Mouse (Mus musculus) hindbrain, embryonic 11.5 days (tissue): Measurements from ENCODE around the gene Svs2. TPM values are rescaled to one million over a fixed set of nuclear protein-coding genes. Genes with fewer than 3 reads are reported as not detected.

Experiments
- ATAC-seq: fragments of 200-750 bp; cut with Nextera tagmentation; 2 replicates; pipeline ENCODE4 v1.8.0; 2017; ENCODE audit warnings: mild to moderate bottlenecking, moderate TSS enrichment, moderate library complexity; ENCODE audit not compliant: low FRiP score
- DNase-seq: peaks from one replicate; pipeline ENCODE4 v3.0.0-alpha.2; 2015; ENCODE audit warnings: low spot score
- H3K27ac ChIP-seq: fragments of 300-500 bp; sonication (generic); 2 replicates; pipeline ENCODE4 v1.5.1; 2014; ENCODE audit warnings: mild to moderate bottlenecking, low read depth, low read length
- H3K27me3 ChIP-seq: fragments of 300-500 bp; sonication (generic); 2 replicates; pipeline ENCODE4 v1.6.1; 2014; ENCODE audit warnings: mild to moderate bottlenecking, low read length, moderate library complexity, mixed read lengths; ENCODE audit not compliant: control insufficient read depth, insufficient read depth
- H3K36me3 ChIP-seq: fragments of 300-500 bp; sonication (generic); 2 replicates; pipeline ENCODE4 v1.6.1; 2014; ENCODE audit warnings: mild to moderate bottlenecking, low read length, moderate library complexity, mixed read lengths; ENCODE audit not compliant: control insufficient read depth, insufficient read depth
- H3K4me1 ChIP-seq: fragments of 300-500 bp; sonication (generic); replicated peaks from 2 replicates; pipeline ENCODE4 v1.6.1; 2014; ENCODE audit warnings: low read length, mixed read lengths; ENCODE audit not compliant: control insufficient read depth, insufficient read depth
- H3K4me2 ChIP-seq: fragments of 300-500 bp; sonication (generic); replicated peaks from 2 replicates; pipeline ENCODE4 v1.6.1; 2014; ENCODE audit warnings: mild to moderate bottlenecking, low read depth, low read length
- H3K4me3 ChIP-seq: fragments of 300-500 bp; sonication (generic); 2 replicates; pipeline ENCODE4 v1.5.1; 2014; ENCODE audit warnings: low read depth, low read length
- H3K9ac ChIP-seq: fragments of 300-500 bp; sonication (generic); 2 replicates; pipeline ENCODE4 v1.6.1; 2014; ENCODE audit warnings: low read depth, low read length
- H3K9me3 ChIP-seq: fragments of 300-500 bp; sonication (generic); 2 replicates; pipeline ENCODE4 v1.6.1; 2016; ENCODE audit warnings: low read length; ENCODE audit not compliant: control insufficient read depth
- WGBS: fragments of 180-500 bp; shearing (Covaris S2); extraction: QIAGEN DNeasy Blood & Tissue Kit; methylation state at CpG from one replicate; pipeline ENCODE4 v1.1.7; 2014; 5-methylcytosine and 5-hydroxymethylcytosine counted together
- polyA plus RNA-seq: library from polyadenylated mRNA; unstranded; fragments of >200 nt; fragmentation: Nextera tagmentation; extraction: Ambion mirVana; gene quantifications from 2 replicates; pipeline ENCODE4 v1.2.1, GENCODE M21; 2014

Gene Svs2
- polyA plus RNA-seq, 1 experiment from 2014 or later = not detected

DNA sequence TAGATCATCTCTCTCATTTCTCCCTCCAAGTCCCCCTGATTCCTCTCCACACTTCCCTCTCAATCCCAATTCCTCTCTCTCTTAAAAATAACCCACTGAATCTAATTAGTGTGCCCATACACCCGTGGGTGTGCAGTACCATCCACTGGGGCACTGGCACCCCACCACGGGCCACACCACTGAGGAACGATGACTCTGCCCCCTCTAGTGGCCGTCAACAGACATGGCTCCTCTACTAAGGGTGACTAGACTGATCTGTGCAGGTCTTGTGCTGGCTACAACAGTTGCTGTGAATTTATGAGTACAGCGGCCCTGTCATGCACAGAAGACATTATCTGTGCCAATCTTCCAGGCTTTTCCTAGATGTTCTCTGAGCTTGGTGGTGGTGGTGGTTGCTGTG, 49.5 kb downstream of the Svs2 start:
- Histone ChIP-seq H3K4me3 (no peak overlapping the region), H3K9me3 (no peaks in the 10 kb centered on the region), H3K36me3 (no peaks in the 10 kb centered on the region), H3K9ac (no peak overlapping the region), H3K4me2 (no peak overlapping the region), H3K27me3 (no peaks in the 10 kb centered on the region), H3K27ac (no peak overlapping the region), H3K4me1 (no peaks in the 10 kb centered on the region)
- ATAC-seq = no peak
- WGBS = 38% methylated on average over 5 of the region's 5 CpGs
- DNase-seq = peak; percentile 32

Other genes with a start within 250 kb of the Svs2 start
- 327 and 328 TPM in 2 replicates for gene Ywhab, start 243.5 kb downstream of the Svs2 start, polyA plus RNA-seq
- gene Pabpc1l, start 213.0 kb downstream of the Svs2 start, polyA plus RNA-seq = 0.62 and 1.2 TPM in 2 replicates
- 32.7 and 41.1 TPM in 2 replicates for gene Stk4, start 168.1 kb downstream of the Svs2 start, polyA plus RNA-seq
- gene Tomm34, start 167.3 kb downstream of the Svs2 start, polyA plus RNA-seq = 50.0 and 54.6 TPM in 2 replicates
- 0.28 TPM in 1 of 2 replicates, not detected in the other for gene Kcns1, start 67.4 kb downstream of the Svs2 start, polyA plus RNA-seq
- gene Wfdc5, start 55.7 kb downstream of the Svs2 start, polyA plus RNA-seq = not detected in 2 replicates
- not detected in 2 replicates for gene Wfdc12, start 47.9 kb downstream of the Svs2 start, polyA plus RNA-seq
- not detected in 2 replicates for gene Wfdc15a, start 38.3 kb downstream of the Svs2 start, polyA plus RNA-seq
- gene Wfdc15b, start 16.8 kb downstream of the Svs2 start, polyA plus RNA-seq = not detected in 2 replicates
- gene Svs3b, start 18.2 kb upstream of the Svs2 start, polyA plus RNA-seq = not detected in 2 replicates
- not detected in 2 replicates for gene Svs4, start 40.0 kb upstream of the Svs2 start, polyA plus RNA-seq
- gene Svs3a, start 50.8 kb upstream of the Svs2 start, polyA plus RNA-seq = not detected in 2 replicates
- gene Svs6, start 78.3 kb upstream of the Svs2 start, polyA plus RNA-seq = not detected in 2 replicates
- not detected in 2 replicates for gene Svs5, start 94.3 kb upstream of the Svs2 start, polyA plus RNA-seq
- gene Slpi, start 150.6 kb upstream of the Svs2 start, polyA plus RNA-seq = 0.43 and 0.46 TPM in 2 replicates
- not detected in 2 replicates for gene Rbpjl, start 164.7 kb upstream of the Svs2 start, polyA plus RNA-seq
- 0.71 and 0.91 TPM in 2 replicates for gene Matn4, start 166.7 kb upstream of the Svs2 start, polyA plus RNA-seq
- gene Sdc4, start 205.4 kb upstream of the Svs2 start, polyA plus RNA-seq = 9.8 and 11.6 TPM in 2 replicates
- 71.3 and 72.2 TPM in 2 replicates for gene Sys1, start 218.5 kb upstream of the Svs2 start, polyA plus RNA-seq
- gene Gm20458, start 222.5 kb upstream of the Svs2 start, polyA plus RNA-seq = 4.8 and 5.4 TPM in 2 replicates
- not detected in 2 replicates for gene Trp53tg5, start 235.3 kb upstream of the Svs2 start, polyA plus RNA-seq
- 2.4 and 3.8 TPM in 2 replicates for gene Dbndd2, start 247.6 kb upstream of the Svs2 start, polyA plus RNA-seq